Comparison of ENCODE assay signal across 9 mouse cellular contexts in genomic region chr16:91226883-91227759, GRCm38 (mm10). TPM values are rescaled to one million over a fixed set of nuclear protein-coding genes. Genes with fewer than 3 reads are reported as not detected.
DNase-seq lines count a peak whose midpoint lies in the region; ATAC-seq lines count a peak whose summit lies in the region.
"Had no signal": no experiment of that assay in that cellular context is flagged by ENCODE, and none has a peak within 500 bp of the region (broad histone marks: within the 10 kb centered on the region; RNA-seq: fewer than 3 reads in every experiment).

No protein-coding gene starts in this region.

- peaks cover 21% of the 10 kb centered on the region; the same call in 1 of the 2 replicates for H3K4me1 ChIP-seq in lung, embryonic 16.5 days (replicated peaks; ENCODE audit: control insufficient read depth, insufficient read depth, low read length)
- H3K4me1 ChIP-seq in neural tube, embryonic 14.5 days (ENCODE audit: control insufficient read depth, insufficient read depth, low read length) = 0 out of 2 replicates have a peak, but pooled peaks cover 1% of the 10 kb centered on the region

- no peak for ATAC-seq in cerebellum, adult (ENCODE audit: insufficient number of reproducible peaks, low FRiP score, low TSS enrichment)
- ATAC-seq in lung, embryonic 16.5 days (ENCODE audit: low read depth) = no peak
- ATAC-seq in neural tube, embryonic 14.5 days (ENCODE audit: low read depth) = no peak

- WGBS in lung, embryonic 16.5 days = 1% methylated on average over 67 of the region's 85 CpGs
- WGBS in neural tube, embryonic 14.5 days = 1% methylated on average over 70 of the region's 85 CpGs

- H3K27me3 ChIP-seq in lung, embryonic 16.5 days (ENCODE audit: control insufficient read depth, insufficient read depth, low read depth, low read length) = peaks cover 97% of the 10 kb centered on the region
- H3K27me3 ChIP-seq in neural tube, embryonic 14.5 days (ENCODE audit: control insufficient read depth, insufficient read depth, low read length) = peaks cover 78% of the 10 kb centered on the region

- 0 out of 2 replicates have a peak overlapping the region, but pooled peaks have one; percentile 5 for H3K4me3 ChIP-seq in lung, embryonic 16.5 days (ENCODE audit: low read length)
- H3K4me3 ChIP-seq in neural tube, embryonic 14.5 days (ENCODE audit: low read depth, low read length) = peak overlapping the region; percentile 16

- H3K27ac ChIP-seq in lung, embryonic 16.5 days (ENCODE audit: low read length) = no peak overlapping the region
- no peak overlapping the region for H3K27ac ChIP-seq in neural tube, embryonic 14.5 days (ENCODE audit: low read depth, low read length)

- no peaks in the 10 kb centered on the region for H3K9me3 ChIP-seq in lung, embryonic 16.5 days (ENCODE audit: control insufficient read depth, low read length)
- H3K9me3 ChIP-seq in neural tube, embryonic 14.5 days (ENCODE audit: control insufficient read depth, low read length) = no peaks in the 10 kb centered on the region

- DNase-seq in cerebellum, postnatal 10 days = peak; percentile 31
- no peak for DNase-seq in lung, adult 18-20 months
- peak; percentile 10 for DNase-seq in induced T-regulatory cell, adult 2 months (ENCODE audit: low read depth)
- no peak for DNase-seq in ovary, postnatal 36 days (ENCODE audit: low spot score)
- DNase-seq in cerebellum, postnatal 14 days = no peak
- DNase-seq: kidney, postnatal 14 days had no signal

- H3K9ac ChIP-seq in lung, embryonic 16.5 days (ENCODE audit: low read length) = no peak overlapping the region
- H3K9ac ChIP-seq in neural tube, embryonic 14.5 days (replicated peaks; ENCODE audit: low read depth, low read length) = peak overlapping the region; percentile 34; the same call in 1 of the 2 replicates

- no peaks in the 10 kb centered on the region for H3K36me3 ChIP-seq in lung, embryonic 16.5 days (ENCODE audit: control insufficient read depth, insufficient read depth, low read length)
- no peaks in the 10 kb centered on the region for H3K36me3 ChIP-seq in neural tube, embryonic 14.5 days (ENCODE audit: control insufficient read depth, insufficient read depth, low read length)

- H3K4me2 ChIP-seq in lung, embryonic 16.5 days (ENCODE audit: low read depth, low read length) = 0 out of 2 replicates have a peak overlapping the region, but pooled peaks have one; percentile 5
- H3K4me2 ChIP-seq in neural tube, embryonic 14.5 days (ENCODE audit: low read depth, low read length) = no peak overlapping the region

RNA-seq across cellular contexts. Expression of gene Olig2, which starts 1.9 kb away (rescaled TPM):
- not detected in 2 replicates for polyA plus RNA-seq in lung, embryonic 16.5 days (2015; fragmentation: Nextera tagmentation; extraction: Ambion mirVana)
- 6.5 and 8.3 TPM in 2 replicates for polyA plus RNA-seq in neural tube, embryonic 14.5 days (2014; fragmentation: Nextera tagmentation; extraction: Ambion mirVana)

RNA-seq across cellular contexts. Expression of gene Olig1, which starts 42.5 kb away (rescaled TPM):
- 0.40 TPM in 1 of 2 replicates, not detected in the other for polyA plus RNA-seq in lung, embryonic 16.5 days (2015; fragmentation: Nextera tagmentation; extraction: Ambion mirVana)
- polyA plus RNA-seq in neural tube, embryonic 14.5 days (2014; fragmentation: Nextera tagmentation; extraction: Ambion mirVana) = 49.3 and 62.2 TPM in 2 replicates

Comparison
In these comparisons a context has a peak if more than half of its experiments do, and no peak if none do; other contexts are left out.
1. DNase-seq: peak in cerebellum, postnatal 10 days (2 of 2) and induced T-regulatory cell, adult 2 months (single experiment); none in lung, adult 18-20 months (0 of 2), ovary, postnatal 36 days (single experiment) and cerebellum, postnatal 14 days (0 of 2).
2. RNA of gene Olig1, which starts 42.5 kb away (polyA plus RNA-seq): 49.3 to 62.2 TPM in neural tube, embryonic 14.5 days; 0.40 TPM in lung, embryonic 16.5 days; every median in the first group is over 10 times any median in the second.